Mouse (Mus musculus): ENCODE measurements at regions not wholly inside any gene's neighbourhood (a gene's known extent, or its start where the extent isn't known, plus 50 kb on each side); places are given as distances from the start of the nearest gene placed in this dataset.
A peak's percentile ranks its signal among the peaks of the same experiment; 100 is the strongest.

DNA sequence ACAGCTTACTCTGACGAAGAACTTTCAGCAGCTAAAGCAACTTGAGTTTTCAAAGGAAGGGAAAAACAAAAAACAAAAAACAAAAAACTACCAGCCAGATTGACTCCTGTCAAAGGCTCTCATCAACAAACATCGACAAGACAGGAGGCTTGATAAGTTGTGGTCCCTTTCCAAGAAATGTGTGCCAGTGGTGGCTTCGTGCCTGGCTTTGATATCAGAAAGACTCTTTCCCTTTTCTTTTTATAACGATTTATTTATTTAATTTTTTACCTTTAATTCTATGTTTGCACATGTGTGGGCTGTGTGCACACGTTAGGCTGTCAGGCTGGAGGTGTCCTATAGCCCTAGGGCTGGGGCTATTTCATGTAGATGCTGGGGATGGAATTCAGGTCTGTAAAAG lies 60.4 kb downstream of the Dact1 start:
- Histone ChIP-seq H3K4me2 (ENCODE audit: low read depth, low read length) (no peak overlapping the region), H3K9ac (replicated peaks; ENCODE audit: low read length) (no peak overlapping the region), H3K4me3 (ENCODE audit: low read length) (no peak overlapping the region), H3K27ac (no peak overlapping the region), H3K4me1 (ENCODE audit: insufficient read depth, low read length) (0 out of 2 replicates have a peak, but pooled peaks cover 1% of the 10 kb centered on the region), H3K27me3 (ENCODE audit: insufficient read depth, low read length) (no peaks in the 10 kb centered on the region), H3K36me3 (ENCODE audit: insufficient read depth, low read length) (no peaks in the 10 kb centered on the region), H3K9me3 (ENCODE audit: low read length) (no peaks in the 10 kb centered on the region)
- WGBS: 66% methylated on average over 5 of the region's 5 CpGs
- DNase-seq (ENCODE audit: low spot score) (no peak), ATAC-seq (no peak)
- no peak for TF ChIP-seq CTCF (IDR thresholded peaks at IDR 0.05; ENCODE audit: low read depth)

DNA sequence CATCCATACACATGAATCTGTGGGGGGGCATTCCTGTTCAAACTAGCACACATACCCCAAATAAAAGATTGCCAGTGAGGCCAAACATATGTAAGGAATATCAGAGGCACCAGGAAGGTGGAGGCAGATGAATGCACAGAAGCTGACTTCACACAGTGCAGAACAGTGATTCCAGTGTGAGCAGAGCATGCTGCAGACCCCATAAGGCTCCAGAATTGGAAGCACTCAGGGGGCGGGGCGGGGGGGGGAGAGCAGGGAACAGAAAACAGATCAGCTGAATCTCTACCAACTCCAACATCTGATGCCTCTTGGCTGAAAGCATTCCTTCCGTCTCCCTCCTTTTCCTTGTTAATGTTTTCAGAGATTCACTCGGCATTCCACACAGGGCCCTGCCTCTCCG lies 62.3 kb downstream of the Dact1 start:
- DNase-seq (ENCODE audit: low spot score) (no peak), ATAC-seq (0 out of 2 replicates have a peak, but pooled peaks have one; percentile 47)
- Histone ChIP-seq H3K4me3 (ENCODE audit: low read length) (no peak overlapping the region), H3K36me3 (ENCODE audit: insufficient read depth, low read length) (no peaks in the 10 kb centered on the region), H3K27me3 (ENCODE audit: insufficient read depth, low read length) (no peaks in the 10 kb centered on the region), H3K4me1 (ENCODE audit: insufficient read depth, low read length) (no peaks in the 10 kb centered on the region), H3K4me2 (ENCODE audit: low read depth, low read length) (no peak overlapping the region), H3K27ac (no peak overlapping the region), H3K9me3 (ENCODE audit: low read length) (no peaks in the 10 kb centered on the region), H3K9ac (replicated peaks; ENCODE audit: low read length) (no peak overlapping the region)
- WGBS: 65% methylated on average over 5 of the region's 5 CpGs
- no peak for TF ChIP-seq CTCF (IDR thresholded peaks at IDR 0.05; ENCODE audit: low read depth)

DNA sequence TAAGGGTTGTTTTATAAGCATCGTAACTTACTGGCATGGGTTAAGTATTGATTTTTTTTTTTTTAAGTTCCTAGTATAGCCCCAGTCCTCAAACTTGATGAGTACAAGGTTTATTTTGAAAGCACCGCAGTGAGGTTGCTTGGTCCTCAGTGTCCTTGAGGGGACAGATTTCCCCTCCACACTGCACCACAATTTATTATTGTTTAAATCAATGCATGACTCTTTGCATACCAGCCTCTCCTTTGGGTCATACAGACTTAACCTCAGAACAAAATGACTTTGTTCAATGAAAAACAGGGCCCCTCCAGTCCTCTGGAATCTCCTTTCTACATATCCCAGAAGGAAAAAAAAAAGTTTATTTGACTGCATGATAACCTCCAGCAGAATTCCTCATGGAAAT lies 63.9 kb downstream of the Dact1 start:
- WGBS: 61% methylated on average over 2 of the region's 2 CpGs
- Histone ChIP-seq H3K4me2 (ENCODE audit: low read depth, low read length) (no peak overlapping the region), H3K27ac (no peak overlapping the region), H3K4me1 (ENCODE audit: insufficient read depth, low read length) (no peaks in the 10 kb centered on the region), H3K36me3 (ENCODE audit: insufficient read depth, low read length) (no peaks in the 10 kb centered on the region), H3K9ac (replicated peaks; ENCODE audit: low read length) (no peak overlapping the region), H3K4me3 (ENCODE audit: low read length) (no peak overlapping the region), H3K9me3 (ENCODE audit: low read length) (no peaks in the 10 kb centered on the region), H3K27me3 (ENCODE audit: insufficient read depth, low read length) (no peaks in the 10 kb centered on the region)
- ATAC-seq: no peak
- no peak for DNase-seq (ENCODE audit: low spot score)
- TF ChIP-seq CTCF (IDR thresholded peaks at IDR 0.05; ENCODE audit: low read depth): no peak

DNA sequence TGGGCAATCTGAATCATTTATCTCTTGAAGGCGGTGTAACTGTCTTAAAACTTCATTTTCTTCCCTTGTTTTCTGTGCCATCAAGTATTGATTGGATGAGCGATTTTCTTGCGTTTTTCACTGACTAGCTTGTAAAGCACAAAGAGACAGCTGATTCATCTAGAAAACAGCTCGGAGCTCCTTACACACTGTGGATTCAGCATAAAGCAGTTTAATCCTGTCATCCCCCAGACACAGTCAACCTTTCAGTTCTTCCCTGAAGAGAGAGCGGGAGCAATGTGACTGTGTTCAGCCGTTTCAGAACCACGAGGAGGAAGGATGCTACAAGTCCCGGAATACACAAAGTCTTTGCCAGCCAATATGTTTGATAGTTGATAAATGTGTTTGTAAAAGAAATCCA lies 66.8 kb downstream of the Dact1 start:
- Histone ChIP-seq H3K4me3 (ENCODE audit: low read length) (no peak overlapping the region), H3K36me3 (ENCODE audit: insufficient read depth, low read length) (no peaks in the 10 kb centered on the region), H3K4me1 (ENCODE audit: insufficient read depth, low read length) (no peaks in the 10 kb centered on the region), H3K27ac (no peak overlapping the region), H3K9me3 (ENCODE audit: low read length) (no peaks in the 10 kb centered on the region), H3K9ac (replicated peaks; ENCODE audit: low read length) (no peak overlapping the region), H3K27me3 (ENCODE audit: insufficient read depth, low read length) (no peaks in the 10 kb centered on the region), H3K4me2 (ENCODE audit: low read depth, low read length) (peak overlapping the region; percentile 14; the same call in 1 of the 2 replicates)
- peak; percentile 29 for DNase-seq (ENCODE audit: low spot score)
- no peak for TF ChIP-seq CTCF (IDR thresholded peaks at IDR 0.05; ENCODE audit: low read depth)
- 41% methylated on average over 8 of the region's 8 CpGs for WGBS
- peak; percentile 56; the same call in 1 of the 2 replicates for ATAC-seq

DNA sequence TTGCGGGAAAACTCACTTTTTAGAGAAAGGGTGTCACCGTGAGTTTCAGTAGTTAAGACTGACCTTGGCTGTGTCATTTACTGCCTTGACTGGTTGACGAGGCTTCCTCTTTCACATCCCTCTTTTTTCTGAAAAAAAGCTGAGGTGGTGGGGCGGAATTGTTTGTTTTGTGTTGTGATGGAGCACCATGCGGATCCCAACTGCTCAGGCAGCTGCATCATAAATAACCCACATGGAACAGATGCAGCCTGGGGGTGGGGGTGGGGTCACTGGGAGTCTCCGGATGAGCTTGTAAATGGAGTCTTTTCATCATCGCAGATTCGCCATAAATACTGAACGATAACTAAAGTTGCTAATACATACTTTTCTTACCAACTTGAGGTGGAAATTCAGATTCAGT lies 67.3 kb downstream of the Dact1 start:
- no peak for ATAC-seq
- DNase-seq (ENCODE audit: low spot score): peak; percentile 60
- peak overlapping the region; percentile 14; the same call in 1 of the 2 replicates for H3K4me2 ChIP-seq (ENCODE audit: low read depth, low read length)

DNA sequence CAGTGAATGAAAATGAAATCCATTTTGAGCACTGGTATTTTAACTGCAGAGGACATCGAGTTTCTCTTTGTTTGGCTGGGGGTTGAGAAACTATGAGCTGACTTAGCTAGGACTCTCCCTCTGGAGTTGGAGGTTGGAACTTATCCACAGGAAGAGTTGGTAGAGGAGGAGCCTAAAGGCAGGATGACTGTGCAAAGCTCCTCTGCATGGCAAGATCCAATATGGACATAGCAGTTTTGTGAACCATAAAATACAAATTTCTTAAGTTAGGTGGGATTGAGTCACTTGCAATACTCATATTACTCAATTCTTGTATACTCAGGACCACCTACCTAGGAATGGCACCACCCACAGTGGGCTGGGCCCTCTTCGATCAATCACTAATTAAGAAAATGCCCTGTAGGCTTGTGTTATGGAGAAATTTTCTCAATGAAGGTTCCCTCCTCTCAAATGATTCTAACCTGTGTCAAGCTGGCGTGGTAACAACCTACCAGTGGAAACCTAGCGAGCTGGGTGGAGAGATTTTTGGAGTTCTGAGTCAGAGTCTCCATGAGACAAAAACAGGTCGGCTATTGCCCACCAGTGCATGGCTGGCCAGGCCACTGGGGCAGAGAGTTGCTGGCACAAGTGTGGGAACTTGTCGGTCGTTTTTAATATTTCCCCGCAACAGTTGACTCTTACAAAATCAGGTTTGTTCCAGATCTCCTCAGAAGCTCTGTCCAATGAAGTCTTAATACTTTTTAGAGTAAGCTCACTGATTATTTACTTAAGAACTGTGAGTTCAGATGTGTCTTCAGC lies 70.1 kb downstream of the Dact1 start:
- H3K4me1 ChIP-seq (ENCODE audit: insufficient read depth, low read length): no peaks in the 10 kb centered on the region
- 92% methylated on average over 8 of the region's 8 CpGs for WGBS
- no peak overlapping the region for H3K9ac ChIP-seq (replicated peaks; ENCODE audit: low read length)
- TF ChIP-seq CTCF (IDR thresholded peaks at IDR 0.05; ENCODE audit: low read depth): no peak
- no peak overlapping the region for H3K4me3 ChIP-seq (ENCODE audit: low read length)
- no peak overlapping the region for H3K27ac ChIP-seq
- ATAC-seq (no peak), DNase-seq (ENCODE audit: low spot score) (no peak)
- H3K9me3 ChIP-seq (ENCODE audit: low read length): no peaks in the 10 kb centered on the region
- H3K36me3 ChIP-seq (ENCODE audit: insufficient read depth, low read length): no peaks in the 10 kb centered on the region
- H3K27me3 ChIP-seq (ENCODE audit: insufficient read depth, low read length): no peaks in the 10 kb centered on the region
- no peak overlapping the region for H3K4me2 ChIP-seq (ENCODE audit: low read depth, low read length)

More for the DNA sequence above, 67.3 kb downstream of the Dact1 start:
- H3K27me3 ChIP-seq (ENCODE audit: insufficient read depth, low read length): no peaks in the 10 kb centered on the region
- no peak overlapping the region for H3K4me3 ChIP-seq (ENCODE audit: low read length)
- H3K4me1 ChIP-seq (ENCODE audit: insufficient read depth, low read length): no peaks in the 10 kb centered on the region
- no peaks in the 10 kb centered on the region for H3K36me3 ChIP-seq (ENCODE audit: insufficient read depth, low read length)
- H3K9me3 ChIP-seq (ENCODE audit: low read length): no peaks in the 10 kb centered on the region
- TF ChIP-seq CTCF (IDR thresholded peaks at IDR 0.05; ENCODE audit: low read depth): no peak
- 44% methylated on average over 9 of the region's 9 CpGs for WGBS
- H3K9ac ChIP-seq (replicated peaks; ENCODE audit: low read length): no peak overlapping the region
- no peak overlapping the region for H3K27ac ChIP-seq

DNA sequence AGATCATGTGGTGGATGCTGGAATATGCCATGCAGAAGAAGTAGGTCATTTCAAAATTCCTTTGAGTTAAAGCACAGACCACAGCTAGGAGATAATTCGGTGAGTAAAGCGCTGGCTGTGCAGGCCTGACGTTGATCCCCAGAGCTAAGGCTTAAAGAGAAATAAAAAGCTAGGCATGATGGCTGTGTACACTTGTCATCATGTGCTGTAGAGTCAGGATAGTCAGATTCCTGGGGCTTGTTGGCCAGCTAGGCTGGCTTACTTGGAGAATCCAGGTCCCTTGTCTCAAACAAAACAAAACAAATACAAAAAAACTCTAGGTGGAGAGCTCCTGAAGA lies 70.7 kb downstream of the Dact1 start:
- Histone ChIP-seq H3K4me3 (ENCODE audit: low read length) (no peak overlapping the region), H3K36me3 (ENCODE audit: insufficient read depth, low read length) (no peaks in the 10 kb centered on the region), H3K9ac (replicated peaks; ENCODE audit: low read length) (no peak overlapping the region), H3K27me3 (ENCODE audit: insufficient read depth, low read length) (no peaks in the 10 kb centered on the region), H3K9me3 (ENCODE audit: low read length) (no peaks in the 10 kb centered on the region), H3K4me1 (ENCODE audit: insufficient read depth, low read length) (no peaks in the 10 kb centered on the region), H3K27ac (no peak overlapping the region), H3K4me2 (ENCODE audit: low read depth, low read length) (no peak overlapping the region)
- ATAC-seq (no peak), DNase-seq (ENCODE audit: low spot score) (no peak)
- TF ChIP-seq CTCF (IDR thresholded peaks at IDR 0.05; ENCODE audit: low read depth): no peak
- 80% methylated on average over 3 of the region's 3 CpGs for WGBS
